Mouse (Mus musculus) retina, embryonic 14.5 days (tissue): ENCODE measurements around the gene Chd2.

ENCODE experiments used
- DNase-seq: peaks from one replicate; pipeline ENCODE4 v3.0.0-alpha.2; 2015; ENCODE audit warnings: low spot score

The Chd2 gene

DNA sequence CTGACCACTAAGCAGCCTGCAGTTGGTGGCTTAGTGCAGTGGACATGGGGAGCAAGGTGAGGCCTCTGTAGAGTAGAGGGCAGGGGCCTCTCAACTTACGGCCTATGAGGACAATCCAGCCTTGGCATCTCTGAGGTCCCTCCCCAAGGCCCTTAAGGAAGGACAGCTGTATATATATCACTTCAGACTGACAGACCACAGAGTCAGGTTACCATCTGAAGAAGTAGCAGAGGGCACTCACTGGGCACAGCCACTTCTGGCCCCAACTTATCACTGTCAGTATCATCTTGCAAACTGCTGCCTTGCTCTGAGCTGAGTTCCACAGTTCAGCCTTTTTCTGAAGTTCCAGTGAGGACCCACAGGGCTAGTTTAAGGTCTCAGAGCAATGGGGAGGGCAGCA is 139.0 kb downstream of the Chd2 start:
- no peak for DNase-seq

DNA sequence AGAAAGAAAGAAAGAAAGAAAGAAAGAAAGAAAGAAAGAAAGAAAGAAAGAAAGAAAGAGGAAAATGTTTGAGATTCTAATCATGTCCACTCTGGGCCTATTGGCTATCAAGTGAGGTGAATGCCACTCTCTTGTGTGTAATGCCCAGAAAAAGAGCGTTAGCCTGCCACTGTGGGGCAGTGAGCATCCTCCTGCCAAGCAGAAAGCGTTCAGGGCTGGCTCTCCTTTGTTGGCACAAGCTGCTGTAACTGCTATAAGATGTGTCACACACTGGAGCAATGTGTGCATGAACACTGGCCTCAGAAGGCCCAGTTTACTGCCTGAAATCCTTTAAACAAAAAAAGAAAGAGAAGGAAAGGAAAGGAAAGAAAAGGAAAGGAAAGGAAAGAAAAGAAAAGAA is 139.5 kb downstream of the Chd2 start:
- no peak for DNase-seq

DNA sequence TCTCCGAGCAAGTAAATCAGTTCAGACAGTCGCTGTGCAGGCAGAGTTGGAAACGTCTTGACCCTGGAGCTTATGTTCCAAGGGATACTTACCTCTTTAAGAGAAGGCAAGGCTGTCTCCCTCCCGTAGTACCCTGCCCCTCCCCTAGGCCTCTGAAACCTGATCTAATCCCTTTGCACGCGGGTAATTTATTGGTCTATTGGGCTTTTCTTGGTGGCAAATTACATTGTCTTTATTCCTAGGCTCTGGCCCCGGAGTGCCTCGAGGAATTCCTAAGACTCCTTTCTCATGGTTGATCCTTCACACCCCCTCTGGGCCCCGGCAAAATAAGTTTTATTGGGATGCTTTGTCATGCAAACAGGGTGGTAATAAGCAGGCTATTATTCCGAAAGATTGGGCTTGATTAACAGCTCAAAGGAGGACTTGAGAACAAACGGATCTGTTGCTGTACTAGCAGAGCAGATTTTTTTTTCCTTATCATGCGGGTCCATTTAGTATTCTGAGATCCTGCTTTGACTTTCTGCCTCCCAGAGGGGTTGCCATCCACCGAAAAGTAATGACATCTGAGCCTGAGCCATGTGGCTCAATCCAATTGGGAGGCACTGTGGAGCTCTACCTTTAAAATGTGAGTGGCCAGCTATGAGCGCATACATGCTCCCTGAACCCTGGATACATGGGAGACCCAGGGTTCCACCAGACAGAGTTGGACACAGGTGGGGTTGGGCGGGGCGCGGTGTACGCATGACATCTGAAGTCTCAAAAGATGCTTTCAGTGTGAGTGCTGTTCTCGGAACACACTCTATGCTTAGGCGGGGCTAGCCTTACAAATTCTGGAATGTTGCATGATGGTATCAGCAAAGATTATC is 141.3 kb downstream of the Chd2 start:
- DNase-seq, result no peak

DNA sequence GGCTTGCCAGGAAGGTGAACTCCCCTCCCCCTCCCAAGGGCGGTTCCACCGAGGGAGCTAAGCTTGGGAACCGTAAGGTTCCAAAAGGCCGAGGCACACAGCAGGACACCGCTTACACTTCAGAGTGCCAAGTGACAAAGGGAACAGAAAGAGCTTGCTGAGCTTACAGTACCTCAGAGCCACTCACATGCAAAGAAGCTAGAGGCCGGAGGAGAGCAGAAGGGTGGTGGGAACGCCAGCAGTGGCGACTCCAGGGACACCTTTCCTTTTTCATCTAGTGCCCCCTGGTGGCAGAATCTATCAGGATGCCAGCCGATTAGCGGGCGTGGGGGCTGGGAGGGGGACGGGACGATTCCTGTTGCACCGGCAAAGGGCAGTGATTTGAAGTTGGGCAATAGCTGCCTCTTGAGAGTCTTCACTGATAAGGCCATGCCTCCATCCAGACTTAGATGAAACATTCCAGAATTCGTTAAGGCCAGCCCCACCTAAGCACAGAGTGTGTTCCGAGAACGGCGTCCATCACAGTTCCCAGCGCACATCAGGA is 142.1 kb downstream of the Chd2 start:
- peak; percentile 94 for DNase-seq

DNA sequence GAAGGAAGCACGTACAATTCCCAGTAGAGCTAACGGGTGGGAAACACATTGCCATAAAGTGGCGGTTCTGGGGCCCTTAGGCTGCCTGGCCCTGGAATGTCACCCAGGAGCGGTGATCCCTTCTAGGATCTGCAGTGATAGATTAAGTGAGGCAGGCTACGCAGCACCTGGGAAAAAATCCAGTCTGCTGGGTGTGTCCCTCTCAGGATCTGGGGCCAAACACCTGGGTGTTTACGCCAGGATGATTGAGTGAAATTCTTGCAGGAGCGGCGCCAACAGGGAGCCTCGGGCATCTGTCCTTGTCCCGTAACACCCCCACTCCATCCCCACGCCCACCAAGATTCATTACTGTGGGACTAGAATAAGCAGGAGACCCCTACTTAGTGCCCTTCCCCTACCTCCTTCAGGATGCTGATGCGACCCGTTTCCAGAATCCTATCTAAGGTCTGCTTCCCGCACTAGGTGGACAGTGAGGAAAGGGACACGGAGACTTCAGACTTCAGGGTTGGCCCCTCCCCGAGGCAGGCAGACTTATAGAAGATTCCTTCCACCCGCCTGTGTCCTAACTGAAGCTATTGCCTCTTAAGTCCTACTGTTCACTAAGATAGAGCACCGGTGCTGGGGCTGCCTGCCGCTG is 142.7 kb downstream of the Chd2 start:
- DNase-seq, result no peak

DNA sequence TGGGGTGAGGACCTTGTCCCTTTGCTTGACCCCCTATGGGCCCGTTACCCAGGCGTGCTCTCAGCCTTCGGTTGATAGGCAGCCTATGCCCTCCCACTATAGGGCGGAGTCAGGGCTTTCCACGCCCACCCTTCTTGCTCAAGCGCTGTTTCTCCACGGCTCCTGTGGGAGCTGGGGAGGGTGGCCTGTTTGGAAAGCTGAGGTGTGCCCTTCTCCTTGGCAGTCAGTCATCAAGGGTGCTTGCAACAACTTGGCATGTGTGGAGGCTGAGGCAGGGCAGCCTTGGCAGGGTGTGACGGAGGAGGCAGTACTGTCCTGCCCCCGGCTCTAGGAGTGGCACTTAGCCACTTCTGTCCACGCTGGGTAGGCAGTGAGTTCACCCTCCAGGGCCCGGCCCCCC is 143.3 kb downstream of the Chd2 start:
- DNase-seq, result peak; percentile 75

DNA sequence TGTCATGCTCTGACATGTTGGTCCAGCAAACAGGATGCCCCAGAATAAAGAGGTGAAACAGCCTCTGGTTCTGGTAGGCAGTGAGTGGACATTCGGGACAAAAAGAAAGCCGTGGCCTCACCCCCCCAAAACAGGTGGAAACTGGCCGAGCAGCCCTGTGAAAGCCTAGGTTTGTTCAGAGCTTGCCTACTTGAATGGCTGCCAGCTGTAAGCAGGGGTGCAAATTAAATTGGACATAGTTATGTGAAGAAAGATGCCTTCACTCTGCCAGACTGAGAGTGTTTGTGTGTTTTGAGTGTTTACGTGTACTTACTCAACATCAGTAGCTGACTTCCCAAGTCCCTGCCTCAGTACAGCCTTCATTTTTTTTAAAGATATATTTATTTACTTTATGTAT is 147.6 kb downstream of the Chd2 start:
- no peak for DNase-seq

DNA sequence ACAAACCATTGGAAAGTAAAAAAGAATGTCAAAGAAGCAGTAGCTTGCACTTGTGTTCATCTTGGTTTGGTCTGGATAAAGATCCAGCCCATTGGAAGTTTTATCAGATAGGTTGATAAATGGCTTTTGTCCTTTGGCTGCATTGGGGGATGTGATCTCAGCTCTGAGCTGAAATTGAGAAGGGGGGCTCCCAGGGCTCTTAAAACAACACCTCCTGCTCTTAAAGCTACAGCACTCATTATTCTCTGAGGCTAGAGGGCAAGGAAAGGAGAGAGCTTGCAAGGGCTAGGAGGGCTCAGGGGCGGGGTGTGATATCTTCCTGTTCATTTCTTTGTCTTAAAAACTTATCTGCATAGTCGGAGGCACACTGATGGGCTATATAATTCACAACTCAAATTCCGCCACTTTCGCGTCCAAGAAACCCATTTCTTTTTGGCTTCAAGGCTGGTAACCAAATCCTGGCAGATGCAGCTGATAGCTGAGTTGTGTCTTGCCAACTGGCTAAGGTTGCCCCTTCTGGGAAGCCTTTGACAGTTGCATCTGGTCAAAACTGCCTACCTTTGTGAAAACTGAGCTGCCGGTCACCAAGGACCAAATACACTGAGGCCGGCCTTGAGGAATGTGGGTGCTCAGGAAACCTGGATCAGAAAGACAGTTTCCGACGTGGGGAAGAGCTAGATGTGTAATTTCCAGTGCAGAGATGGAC is 148.2 kb downstream of the Chd2 start:
- DNase-seq, result no peak

DNA sequence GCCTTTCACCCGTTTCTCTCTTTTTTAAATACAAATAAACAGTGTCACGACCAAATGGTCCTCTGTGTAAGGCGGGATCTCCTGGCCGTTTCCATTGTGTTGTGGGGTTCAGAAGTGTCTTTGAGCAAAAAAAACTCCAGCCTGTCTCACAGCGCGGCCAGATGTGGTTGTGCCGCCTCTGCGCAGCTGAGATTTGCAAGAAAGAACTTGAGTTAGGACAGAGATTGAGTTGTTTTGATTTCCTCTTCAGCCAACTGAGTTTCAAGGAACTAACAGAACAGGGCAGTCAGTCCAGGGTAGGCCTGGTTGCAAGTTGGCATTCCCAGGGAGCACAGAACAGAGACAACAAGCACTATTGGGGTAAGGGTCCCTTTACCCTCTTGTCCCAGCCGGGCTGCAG is 149.3 kb downstream of the Chd2 start:
- DNase-seq, result no peak

DNA sequence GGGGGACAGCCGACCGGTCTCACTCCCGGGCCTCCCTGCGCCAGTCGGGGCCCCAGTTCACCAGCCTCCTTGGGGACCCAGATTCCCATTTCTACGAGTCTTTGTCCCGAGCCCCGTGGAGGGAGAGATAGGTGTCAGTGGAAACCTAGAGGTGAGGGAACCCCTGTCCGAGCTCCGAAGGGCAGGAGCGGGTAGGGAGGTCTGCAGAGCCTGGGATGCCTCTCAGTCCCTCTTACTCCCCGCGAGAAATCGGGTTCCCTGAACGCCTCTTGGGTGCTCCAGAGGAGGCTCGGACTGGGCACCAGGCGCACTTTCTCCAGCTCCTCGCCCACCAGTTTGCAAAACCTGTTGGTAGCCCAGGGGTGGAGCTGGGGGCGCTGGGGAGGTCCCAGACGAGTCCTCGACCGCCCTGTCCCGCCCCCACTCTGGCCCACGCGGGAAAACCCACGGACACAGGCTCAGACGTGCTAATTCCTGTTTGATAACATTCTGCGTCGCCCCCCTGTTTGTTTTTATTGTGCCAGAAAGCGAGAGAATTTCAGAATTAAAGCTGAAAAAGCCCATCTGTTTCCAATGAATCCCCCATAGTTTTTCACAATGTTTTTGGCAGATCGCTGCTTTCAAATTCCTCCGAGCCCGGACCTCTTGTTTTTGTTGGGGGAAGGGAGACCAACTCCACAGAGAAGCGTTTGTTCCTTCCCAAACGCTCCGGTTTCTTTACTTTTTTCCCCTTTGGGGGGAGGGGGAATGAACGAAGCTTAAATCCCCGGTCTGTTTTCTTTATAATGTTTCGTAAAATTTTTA is 149.9 kb downstream of the Chd2 start:
- peak; percentile 42 for DNase-seq

DNA sequence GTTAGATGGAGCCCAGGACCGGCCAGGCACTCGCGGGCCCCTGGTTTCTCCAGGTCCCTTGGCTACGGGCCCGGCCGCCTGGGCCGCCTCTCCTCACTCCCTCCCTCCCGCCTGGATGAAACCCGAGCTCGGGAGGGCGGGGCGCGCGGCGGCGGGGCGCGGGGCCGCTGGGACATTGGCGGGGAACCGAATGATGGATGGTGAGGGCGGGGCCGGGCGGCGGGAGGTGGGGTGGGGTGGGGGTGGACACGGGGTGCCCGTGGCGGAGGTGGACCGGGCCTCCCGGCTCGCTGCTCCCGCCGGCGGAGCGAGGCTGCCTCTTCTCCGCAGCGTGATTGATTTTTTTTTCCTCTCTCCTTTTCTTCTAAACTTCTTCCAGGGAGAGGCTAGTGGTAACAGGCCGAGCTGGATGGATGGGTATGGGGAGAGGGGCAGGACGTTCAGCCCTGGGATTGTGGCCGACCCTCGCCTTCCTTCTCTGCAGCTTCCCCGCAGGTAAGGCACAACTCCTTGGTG is 150.6 kb downstream of the Chd2 start:
- peak; percentile 80 for DNase-seq

DNA sequence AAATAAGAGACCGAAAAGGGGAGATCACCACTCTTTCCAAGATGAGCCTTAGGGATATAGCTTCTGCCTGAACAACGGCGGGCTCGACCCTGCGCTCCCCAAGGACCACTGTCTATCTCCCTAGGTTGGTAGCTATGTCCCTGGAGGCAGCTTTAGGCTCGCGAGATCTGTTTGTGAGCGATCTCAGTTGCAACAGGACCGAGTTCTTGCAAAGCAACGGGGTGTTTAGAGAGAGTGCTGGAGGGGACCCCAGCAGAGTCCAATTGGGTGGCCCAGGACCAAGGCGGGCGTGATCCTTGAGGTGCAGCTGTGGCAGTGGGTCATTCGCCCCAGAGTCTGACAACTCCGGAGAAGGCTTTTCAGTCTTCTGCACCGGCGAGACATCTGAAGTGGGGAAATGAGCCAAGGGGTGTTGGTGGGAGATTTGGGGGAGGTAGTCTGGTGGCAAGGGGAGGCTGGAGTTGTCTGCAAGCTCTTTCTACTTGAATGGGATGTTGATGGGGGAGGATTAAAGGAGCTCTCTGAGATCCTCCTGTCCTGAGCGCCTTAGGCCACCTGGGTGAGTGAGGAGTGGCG is 151.1 kb downstream of the Chd2 start:
- DNase-seq, result peak; percentile 58

DNA sequence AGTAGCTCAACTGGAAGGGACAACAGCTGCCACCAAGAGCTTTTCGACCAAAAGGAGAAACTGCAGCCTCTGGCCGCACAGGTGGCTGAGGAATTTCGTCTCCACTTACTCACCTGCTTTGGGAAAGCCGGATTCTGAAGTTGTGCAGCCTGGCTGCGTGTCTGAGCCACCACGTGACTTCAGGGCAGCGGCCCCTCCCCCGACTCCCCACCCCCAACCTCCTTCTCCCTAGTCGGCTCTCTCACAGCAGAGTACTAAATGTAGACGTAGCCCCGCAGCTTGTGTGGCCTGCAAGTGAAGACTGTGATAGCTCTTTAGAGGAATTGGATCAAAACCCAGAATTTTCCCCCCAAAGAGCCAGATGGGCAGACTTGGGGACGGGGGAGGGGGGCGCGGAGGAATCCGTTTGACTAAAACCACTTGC is 151.7 kb downstream of the Chd2 start:
- DNase-seq, result peak; percentile 46

DNA sequence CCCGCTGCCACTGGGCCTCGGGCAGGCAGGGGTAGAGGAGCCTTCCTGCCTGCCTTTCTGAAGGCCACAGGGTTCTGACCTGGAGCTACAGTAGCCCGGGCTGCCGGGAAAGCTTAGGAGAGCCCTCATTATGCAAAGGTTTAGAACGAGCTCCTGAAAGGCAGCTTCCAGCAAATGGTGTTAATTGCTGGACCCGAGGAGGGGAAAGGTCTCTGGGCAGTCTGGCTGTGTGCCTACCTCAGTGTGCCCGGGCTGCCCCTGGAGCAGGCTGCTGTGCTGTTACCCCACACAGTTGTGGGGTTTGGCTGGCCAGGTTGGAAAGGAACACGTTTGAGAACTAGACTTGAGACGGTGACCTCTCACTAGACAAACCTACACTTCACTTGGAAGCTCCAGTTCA is 152.2 kb downstream of the Chd2 start:
- no peak for DNase-seq

DNA sequence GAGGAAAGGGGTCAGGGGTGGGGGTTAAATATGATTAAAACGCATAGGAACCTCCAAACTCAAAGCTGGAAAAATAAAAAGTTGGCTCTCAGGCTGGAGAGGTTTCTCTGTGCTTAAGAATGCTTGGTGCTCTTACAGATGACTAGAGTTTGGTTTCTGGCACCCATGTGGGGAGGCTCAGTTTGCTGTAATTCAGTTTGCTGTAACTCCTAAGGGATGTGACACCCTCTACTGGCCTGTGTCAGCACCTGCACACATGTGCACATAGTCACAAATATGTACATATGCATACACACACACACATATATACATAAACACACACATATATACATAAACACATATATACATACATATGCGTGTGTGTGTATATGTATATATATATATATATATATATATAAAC is 152.8 kb downstream of the Chd2 start:
- DNase-seq, result no peak

DNA sequence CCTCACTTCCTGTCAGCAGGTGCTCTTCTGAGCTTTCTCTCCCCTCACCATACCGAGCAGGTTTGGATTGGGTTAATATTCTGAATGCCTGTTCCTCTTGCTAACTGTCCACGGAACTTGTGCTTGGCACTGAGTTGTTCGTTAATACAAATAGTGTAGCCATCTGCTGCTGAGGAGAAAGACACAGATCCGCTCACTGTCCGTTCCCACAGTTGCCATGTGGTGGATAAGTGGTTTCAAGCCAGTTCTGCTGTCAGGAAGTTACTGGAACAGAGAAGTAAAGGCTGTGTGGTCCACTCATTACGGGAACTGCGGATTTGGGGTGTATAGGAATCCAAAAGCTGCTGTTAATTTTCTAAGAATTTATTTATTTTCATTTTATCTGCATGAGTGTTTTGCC is 158.8 kb downstream of the Chd2 start:
- DNase-seq, result no peak

DNA sequence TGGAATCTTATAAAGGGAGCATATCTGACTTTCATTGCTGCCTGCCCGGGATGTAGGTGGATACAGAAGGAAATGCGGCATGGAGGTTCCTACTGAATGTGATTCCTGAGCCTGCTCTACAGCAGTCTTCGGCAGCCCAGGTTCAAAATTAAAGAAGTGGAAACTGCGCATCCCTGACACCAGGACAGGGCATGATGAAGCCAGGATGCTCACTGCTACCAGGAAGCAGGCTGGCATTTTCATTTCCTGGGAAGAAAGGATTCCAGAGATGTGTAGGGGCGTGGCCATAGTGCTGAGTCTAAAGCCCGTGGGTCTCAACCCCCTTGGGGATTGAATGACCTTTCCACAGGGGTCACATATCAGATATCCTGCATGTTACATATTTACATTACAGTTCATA is 163.6 kb downstream of the Chd2 start:
- DNase-seq, result no peak

DNA sequence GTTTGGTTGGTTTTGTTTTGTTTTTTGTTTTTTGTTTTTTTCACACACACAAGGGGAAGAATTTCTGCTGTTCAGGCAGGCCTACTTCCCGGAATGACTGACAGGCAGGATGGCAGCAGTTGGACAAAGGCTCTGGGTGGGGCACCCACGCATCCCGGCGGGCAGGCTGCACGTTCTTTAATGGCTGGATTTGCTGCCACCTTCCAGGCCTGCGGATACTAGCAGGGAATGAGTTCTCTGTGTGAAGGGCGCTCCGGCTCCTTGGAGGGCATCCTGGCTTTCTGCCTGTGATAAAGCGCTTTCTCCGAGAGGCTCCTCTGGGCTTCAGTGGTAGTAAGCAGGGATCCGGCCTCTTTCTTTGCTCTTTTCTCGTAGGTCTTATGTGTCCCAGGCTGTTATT is 164.3 kb downstream of the Chd2 start:
- DNase-seq, result no peak
